ENCODE assay signal across 8 mouse cellular contexts in genomic region chr17:26676616-26677376, GRCm38 (mm10). TPM values are rescaled to one million over a fixed set of nuclear protein-coding genes. Genes with fewer than 3 reads are reported as not detected.
DNase-seq lines count a peak whose midpoint lies in the region; ATAC-seq and TF ChIP-seq lines count a peak whose summit lies in the region.

No protein-coding gene starts in this region.

- TF ChIP-seq POLR2A in heart, adult 2 months (IDR thresholded peaks at IDR 0.05; ENCODE audit: insufficient read depth, low read depth, low read length) = no peak

- 3% methylated on average over 26 of the region's 26 CpGs for WGBS in embryonic facial prominence, embryonic 10.5 days
- WGBS in heart, adult 2 months = under 1% methylated on average over 26 of the region's 26 CpGs
- 1% methylated on average over 26 of the region's 26 CpGs for WGBS in intestine, postnatal 0 days
- WGBS in liver, embryonic 16.5 days (ENCODE audit: insufficient replicate concordance) = under 1% methylated on average over 26 of the region's 26 CpGs
- 4% methylated on average over 26 of the region's 26 CpGs for WGBS in neural tube, embryonic 12.5 days

- peak; percentile 46 for TF ChIP-seq CTCF in heart, adult 2 months (IDR thresholded peaks at IDR 0.05)
- peak; percentile 52 for TF ChIP-seq CTCF in intestine, postnatal 0 days (IDR thresholded peaks at IDR 0.05; ENCODE audit: low read depth)

- peaks cover 11% of the 10 kb centered on the region for H3K79me2 ChIP-seq in heart, adult 2 months (replicated peaks; ENCODE audit: control insufficient read depth, insufficient read depth, low read length)

- peaks cover 17% of the 10 kb centered on the region for H3K4me1 ChIP-seq in embryonic facial prominence, embryonic 10.5 days
- H3K4me1 ChIP-seq in heart, adult 2 months (ENCODE audit: control insufficient read depth, insufficient read depth, low read length) = peaks cover 5% of the 10 kb centered on the region
- no peaks in the 10 kb centered on the region for H3K4me1 ChIP-seq in intestine, postnatal 0 days (replicated peaks; ENCODE audit: control insufficient read depth, insufficient read depth, low read length)
- peaks cover 34% of the 10 kb centered on the region for H3K4me1 ChIP-seq in liver, embryonic 16.5 days (ENCODE audit: control insufficient read depth, low read depth, low read length)
- peaks cover 15% of the 10 kb centered on the region; the same call in 1 of the 2 replicates for H3K4me1 ChIP-seq in neural tube, embryonic 12.5 days

- ATAC-seq in intestine, postnatal 0 days = peak; percentile 83
- peak; percentile 88 for ATAC-seq in liver, embryonic 16.5 days (ENCODE audit: low read depth)
- peak; percentile 91 for ATAC-seq in neural tube, embryonic 12.5 days (ENCODE audit: low FRiP score, low read depth)

- DNase-seq in B cell, adult 2 months = peak; percentile 63 to 68
- peak; percentile 83 for DNase-seq in MN1 (ENCODE audit: low spot score)
- no peak for DNase-seq in embryonic facial prominence, embryonic 10.5 days (ENCODE audit: low spot score)
- DNase-seq in heart, adult 2 months = peak; percentile 85 to 87
- DNase-seq in thymus, postnatal 14 days = no peak

- H3K9me3 ChIP-seq in embryonic facial prominence, embryonic 10.5 days = no peaks in the 10 kb centered on the region
- no peaks in the 10 kb centered on the region for H3K9me3 ChIP-seq in intestine, postnatal 0 days (ENCODE audit: control insufficient read depth)
- no peaks in the 10 kb centered on the region for H3K9me3 ChIP-seq in liver, embryonic 16.5 days (replicated peaks; ENCODE audit: control insufficient read depth, low read length)
- H3K9me3 ChIP-seq in neural tube, embryonic 12.5 days = no peaks in the 10 kb centered on the region

- no peaks in the 10 kb centered on the region for H3K27me3 ChIP-seq in embryonic facial prominence, embryonic 10.5 days (replicated peaks; ENCODE audit: low read depth, poor library complexity, severe bottlenecking)
- H3K27me3 ChIP-seq in heart, adult 2 months (ENCODE audit: control insufficient read depth, insufficient read depth, low read length) = no peaks in the 10 kb centered on the region
- H3K27me3 ChIP-seq in intestine, postnatal 0 days (replicated peaks; ENCODE audit: control insufficient read depth, insufficient read depth, low read length) = no peaks in the 10 kb centered on the region
- no peaks in the 10 kb centered on the region; the same call in 1 of the 2 replicates for H3K27me3 ChIP-seq in liver, embryonic 16.5 days (ENCODE audit: control insufficient read depth, insufficient read depth, low read depth, low read length)
- no peaks in the 10 kb centered on the region for H3K27me3 ChIP-seq in neural tube, embryonic 12.5 days (replicated peaks)

- H3K27ac ChIP-seq in embryonic facial prominence, embryonic 10.5 days (replicated peaks) = peak overlapping the region; percentile 86
- peak overlapping the region; percentile 98 for H3K27ac ChIP-seq in heart, adult 2 months
- peak overlapping the region; percentile 96 for H3K27ac ChIP-seq in intestine, postnatal 0 days (ENCODE audit: low read depth, low read length)
- peak overlapping the region; percentile 96 for H3K27ac ChIP-seq in liver, embryonic 16.5 days (ENCODE audit: low read length)
- H3K27ac ChIP-seq in neural tube, embryonic 12.5 days = peak overlapping the region; percentile 33

- H3K4me3 ChIP-seq in embryonic facial prominence, embryonic 10.5 days = peak overlapping the region; percentile 92
- H3K4me3 ChIP-seq in heart, adult 2 months = peak overlapping the region; percentile 79
- H3K4me3 ChIP-seq in intestine, postnatal 0 days (ENCODE audit: low read depth, low read length) = peak overlapping the region; percentile 94
- peak overlapping the region; percentile 94 for H3K4me3 ChIP-seq in liver, embryonic 16.5 days (ENCODE audit: low read depth, low read length)
- H3K4me3 ChIP-seq in neural tube, embryonic 12.5 days = peak overlapping the region; percentile 71

- H3K4me2 ChIP-seq in intestine, postnatal 0 days (replicated peaks; ENCODE audit: low read depth) = peak overlapping the region; percentile 75
- peak overlapping the region; percentile 84 for H3K4me2 ChIP-seq in liver, embryonic 16.5 days (ENCODE audit: low read depth, low read length)
- peak overlapping the region; percentile 72 for H3K4me2 ChIP-seq in neural tube, embryonic 12.5 days (replicated peaks)

- intact Hi-C loops in heart, adult 2 months (cut with DNase I) = loop anchor here (5.0 kb wide), 2 partner anchors 36 to 211 kb away; no protein-coding TSS in a partner anchor

- TF ChIP-seq EP300 in heart, adult 2 months (IDR thresholded peaks at IDR 0.05; ENCODE audit: insufficient read depth, low read depth, low read length) = no peak

- peak overlapping the region; percentile 88 for H3K9ac ChIP-seq in heart, adult 2 months (ENCODE audit: low read depth, low read length)
- peak overlapping the region; percentile 86 for H3K9ac ChIP-seq in intestine, postnatal 0 days (ENCODE audit: low read depth, low read length)
- H3K9ac ChIP-seq in liver, embryonic 16.5 days (ENCODE audit: low read depth, low read length) = peak overlapping the region; percentile 89
- peak overlapping the region; percentile 70 for H3K9ac ChIP-seq in neural tube, embryonic 12.5 days

- peaks cover 16% of the 10 kb centered on the region for H3K36me3 ChIP-seq in embryonic facial prominence, embryonic 10.5 days (replicated peaks)
- H3K36me3 ChIP-seq in heart, adult 2 months (ENCODE audit: control insufficient read depth, insufficient read depth, low read length) = 0 out of 2 replicates have a peak, but pooled peaks cover 3% of the 10 kb centered on the region
- H3K36me3 ChIP-seq in intestine, postnatal 0 days (ENCODE audit: control insufficient read depth, insufficient read depth) = peaks cover 5% of the 10 kb centered on the region; the same call in 1 of the 2 replicates
- H3K36me3 ChIP-seq in liver, embryonic 16.5 days (ENCODE audit: control insufficient read depth, insufficient read depth) = no peaks in the 10 kb centered on the region
- no peaks in the 10 kb centered on the region for H3K36me3 ChIP-seq in neural tube, embryonic 12.5 days

RNA-seq across cellular contexts. Expression of gene Atp6v0e, which starts 13.8 kb away (rescaled TPM):
- polyA plus RNA-seq in embryonic facial prominence, embryonic 10.5 days (2016; fragmentation: Nextera tagmentation; extraction: Ambion mirVana) = 118 and 120 TPM in 2 replicates
- 10 to 100 TPM; 60.9 to 67.2 TPM for total RNA-seq in heart, adult 2 months (2021)
- polyA plus RNA-seq in heart, adult 2 months (2012; rRNA removed) = 143 and 187 TPM in 2 replicates
- 523 and 571 TPM in 2 replicates for polyA plus RNA-seq in intestine, postnatal 0 days (2015; fragmentation: Nextera tagmentation; extraction: Ambion mirVana)
- 136 and 143 TPM in 2 replicates for polyA plus RNA-seq in liver, embryonic 16.5 days (2015; fragmentation: Nextera tagmentation; extraction: Ambion mirVana)
- polyA plus RNA-seq in neural tube, embryonic 12.5 days (2016; fragmentation: Nextera tagmentation; extraction: Ambion mirVana) = 109 and 112 TPM in 2 replicates

RNA-seq across cellular contexts. Expression of gene Crebrf, which starts 38.7 kb away (rescaled TPM):
- polyA plus RNA-seq in embryonic facial prominence, embryonic 10.5 days (2016; fragmentation: Nextera tagmentation; extraction: Ambion mirVana) = 3.1 and 4.7 TPM in 2 replicates
- 10 to 100 TPM; 63.5 to 72.9 TPM for total RNA-seq in heart, adult 2 months (2021)
- 6.1 and 10.7 TPM in 2 replicates for polyA plus RNA-seq in heart, adult 2 months (2012; rRNA removed)
- polyA plus RNA-seq in intestine, postnatal 0 days (2015; fragmentation: Nextera tagmentation; extraction: Ambion mirVana) = 13.5 and 15.1 TPM in 2 replicates
- polyA plus RNA-seq in liver, embryonic 16.5 days (2015; fragmentation: Nextera tagmentation; extraction: Ambion mirVana) = 4.0 and 5.9 TPM in 2 replicates
- polyA plus RNA-seq in neural tube, embryonic 12.5 days (2016; fragmentation: Nextera tagmentation; extraction: Ambion mirVana) = 5.0 and 7.9 TPM in 2 replicates

Comparison
In these comparisons a context has a peak if more than half of its experiments do, and no peak if none do; other contexts are left out.
1. DNase-seq: peak in B cell, adult 2 months (2 of 2), MN1 (single experiment) and heart, adult 2 months (2 of 2); none in embryonic facial prominence, embryonic 10.5 days (single experiment) and thymus, postnatal 14 days (single experiment).
2. H3K27ac ChIP-seq: peak in every context shown above with its lines; median percentile 98 in heart, adult 2 months; 96 in intestine, postnatal 0 days; 96 in liver, embryonic 16.5 days; 86 in embryonic facial prominence, embryonic 10.5 days; 33 in neural tube, embryonic 12.5 days.
3. Peak in every context shown above with its lines, with median percentiles within 50 percentile points of each other: H3K4me3 ChIP-seq, H3K9ac ChIP-seq, ATAC-seq and H3K4me2 ChIP-seq.